Mouse (Mus musculus): ENCODE measurements at regions not wholly inside any gene's neighbourhood (a gene's known extent, or its start where the extent isn't known, plus 50 kb on each side); places are given as distances from the start of the nearest gene placed in this dataset.

- no peak for DNase-seq (ENCODE audit: low read depth, low spot score)
Observed at GRCm38 (mm10) chr2:179336235-179336634, 106.0 kb upstream of the Cdh4 start.

GRCm38 (mm10) chr2:179352676-179353075, 89.6 kb upstream of the Cdh4 start:
- DNase-seq (ENCODE audit: low read depth, low spot score): no peak

- no peak for DNase-seq (ENCODE audit: low read depth, low spot score)
Observed at GRCm38 (mm10) chr2:179354866-179355265, 87.4 kb upstream of the Cdh4 start.

- no peak for DNase-seq (ENCODE audit: low read depth, low spot score)
Observed at GRCm38 (mm10) chr2:179370882-179371546, 71.2 kb upstream of the Cdh4 start.

GRCm38 (mm10) chr2:179371553-179371952, 70.7 kb upstream of the Cdh4 start:
- DNase-seq (ENCODE audit: low read depth, low spot score): no peak

GRCm38 (mm10) chr2:179379691-179380443, 62.4 kb upstream of the Cdh4 start:
- no peak for DNase-seq (ENCODE audit: low read depth, low spot score)

- no peak for DNase-seq (ENCODE audit: low read depth, low spot score)
Observed at GRCm38 (mm10) chr2:179380444-179380705, 61.9 kb upstream of the Cdh4 start.

GRCm38 (mm10) chr2:179381916-179382315, 60.3 kb upstream of the Cdh4 start:
- DNase-seq (ENCODE audit: low read depth, low spot score): no peak

GRCm38 (mm10) chr2:179382594-179382993, 59.6 kb upstream of the Cdh4 start:
- no peak for DNase-seq (ENCODE audit: low read depth, low spot score)

- DNase-seq (ENCODE audit: low read depth, low spot score): no peak
Observed at GRCm38 (mm10) chr2:179386871-179387270, 55.4 kb upstream of the Cdh4 start.

- no peak for DNase-seq (ENCODE audit: low read depth, low spot score)
Observed at GRCm38 (mm10) chr2:179390486-179390885, 51.7 kb upstream of the Cdh4 start.

GRCm38 (mm10) chr2:179390924-179391461, 51.2 kb upstream of the Cdh4 start:
- no peak for DNase-seq (ENCODE audit: low read depth, low spot score)
